In the genomic region with DNA sequence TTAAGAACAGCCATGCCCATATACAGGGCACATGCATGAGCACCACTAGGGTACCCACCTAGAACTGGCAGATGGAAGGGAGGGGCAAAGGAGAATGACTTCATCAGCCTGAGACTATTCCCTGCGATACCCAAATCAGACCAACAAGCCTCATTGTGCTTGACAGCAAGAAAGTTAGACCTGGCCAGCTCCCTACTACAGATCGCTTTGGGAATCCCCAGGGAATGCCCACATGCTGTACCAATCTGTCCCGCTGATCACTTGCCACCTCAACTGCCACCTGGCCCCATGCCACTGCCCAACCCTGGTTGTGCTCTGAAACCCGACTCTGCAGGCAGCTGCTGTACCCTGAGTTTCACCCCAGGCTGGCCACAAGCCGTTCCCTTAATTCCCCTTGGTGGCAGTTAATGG, we compare ENCODE assay signal across 9 mouse cellular contexts.
DNase-seq lines count a peak whose midpoint lies in the region; ATAC-seq lines count a peak whose summit lies in the region.
"Had no signal": no experiment of that assay in that cellular context is flagged by ENCODE, and none has a peak within 500 bp of the region (broad histone marks: within the 10 kb centered on the region; RNA-seq: fewer than 3 reads in every experiment).

No protein-coding gene starts in this region.

- H3K27ac ChIP-seq in forebrain, embryonic 14.5 days (ENCODE audit: low read depth, low read length) = no peak overlapping the region
- H3K27ac ChIP-seq in forebrain, embryonic 12.5 days = no peak overlapping the region
- H3K27ac ChIP-seq in forebrain, embryonic 13.5 days = no peak overlapping the region

- 71% methylated on average over 5 of the region's 5 CpGs for WGBS in forebrain, embryonic 14.5 days
- WGBS in forebrain, embryonic 12.5 days = 84% methylated on average over 5 of the region's 5 CpGs
- WGBS in forebrain, embryonic 13.5 days = 85% methylated on average over 5 of the region's 5 CpGs

- no peak for ATAC-seq in forebrain, embryonic 14.5 days
- ATAC-seq in forebrain, embryonic 12.5 days (ENCODE audit: low FRiP score) = no peak
- peak; percentile 37; the same call in 1 of the 2 replicates for ATAC-seq in megakaryocyte progenitor cell, adult 5-6 weeks (replicated peaks; ENCODE audit: poor library complexity)
- ATAC-seq in forebrain, embryonic 13.5 days = no peak

- H3K36me3 ChIP-seq in forebrain, embryonic 14.5 days (ENCODE audit: control insufficient read depth, insufficient read depth, low read length) = no peaks in the 10 kb centered on the region
- H3K36me3 ChIP-seq in forebrain, embryonic 12.5 days (replicated peaks) = no peaks in the 10 kb centered on the region
- no peaks in the 10 kb centered on the region for H3K36me3 ChIP-seq in forebrain, embryonic 13.5 days (ENCODE audit: poor library complexity, severe bottlenecking)

- no peak overlapping the region for H3K4me3 ChIP-seq in forebrain, embryonic 14.5 days (ENCODE audit: low read depth, low read length)
- no peak overlapping the region for H3K4me3 ChIP-seq in forebrain, embryonic 12.5 days (replicated peaks)
- H3K4me3 ChIP-seq in forebrain, embryonic 13.5 days = no peak overlapping the region

- peak; percentile 12 for DNase-seq in forebrain, embryonic 14.5 days (ENCODE audit: low spot score)
- DNase-seq in spleen, postnatal 36 days (ENCODE audit: low spot score in 2 of 2) = peak; percentile 27 to 30
- DNase-seq in spleen, adult 12 weeks (ENCODE audit: low spot score) = no peak
- DNase-seq in gastrocnemius, postnatal 4 days (ENCODE audit: low spot score in 2 of 2) = peak; percentile 75 to 87
- no peak for DNase-seq in spleen, postnatal 4 days (ENCODE audit: low spot score in 2 of 2)
- DNase-seq: lung, embryonic 14.5 days had no signal

- H3K9ac ChIP-seq in forebrain, embryonic 14.5 days (ENCODE audit: low read length) = no peak overlapping the region
- no peak overlapping the region for H3K9ac ChIP-seq in forebrain, embryonic 12.5 days
- no peak overlapping the region for H3K9ac ChIP-seq in forebrain, embryonic 13.5 days
- H3K9ac ChIP-seq: lung, embryonic 14.5 days had no signal

- H3K27me3 ChIP-seq in forebrain, embryonic 14.5 days (replicated peaks; ENCODE audit: control insufficient read depth, insufficient read depth, low read length) = no peaks in the 10 kb centered on the region
- no peaks in the 10 kb centered on the region for H3K27me3 ChIP-seq in forebrain, embryonic 12.5 days
- H3K27me3 ChIP-seq in forebrain, embryonic 13.5 days = no peaks in the 10 kb centered on the region

- no peaks in the 10 kb centered on the region for H3K9me3 ChIP-seq in forebrain, embryonic 14.5 days (replicated peaks; ENCODE audit: control insufficient read depth, low read length)
- H3K9me3 ChIP-seq in forebrain, embryonic 12.5 days = no peaks in the 10 kb centered on the region
- no peaks in the 10 kb centered on the region for H3K9me3 ChIP-seq in forebrain, embryonic 13.5 days (replicated peaks)

- no peak overlapping the region for H3K4me2 ChIP-seq in forebrain, embryonic 14.5 days (ENCODE audit: low read length)
- H3K4me2 ChIP-seq in forebrain, embryonic 12.5 days = no peak overlapping the region
- no peak overlapping the region for H3K4me2 ChIP-seq in forebrain, embryonic 13.5 days
- H3K4me2 ChIP-seq: lung, embryonic 14.5 days had no signal

- no peaks in the 10 kb centered on the region for H3K4me1 ChIP-seq in forebrain, embryonic 14.5 days (ENCODE audit: control insufficient read depth, insufficient read depth, low read length)
- no peaks in the 10 kb centered on the region for H3K4me1 ChIP-seq in forebrain, embryonic 12.5 days
- 0 out of 2 replicates have a peak, but pooled peaks cover 2% of the 10 kb centered on the region for H3K4me1 ChIP-seq in forebrain, embryonic 13.5 days

Comparison
In these comparisons a context has a peak if more than half of its experiments do, and no peak if none do; other contexts are left out.
1. DNase-seq: peak in forebrain, embryonic 14.5 days (single experiment), spleen, postnatal 36 days (2 of 2) and gastrocnemius, postnatal 4 days (2 of 2); none in spleen, adult 12 weeks (single experiment) and spleen, postnatal 4 days (0 of 2).